ENCODE assay signal across 22 mouse cellular contexts in the genomic region with DNA sequence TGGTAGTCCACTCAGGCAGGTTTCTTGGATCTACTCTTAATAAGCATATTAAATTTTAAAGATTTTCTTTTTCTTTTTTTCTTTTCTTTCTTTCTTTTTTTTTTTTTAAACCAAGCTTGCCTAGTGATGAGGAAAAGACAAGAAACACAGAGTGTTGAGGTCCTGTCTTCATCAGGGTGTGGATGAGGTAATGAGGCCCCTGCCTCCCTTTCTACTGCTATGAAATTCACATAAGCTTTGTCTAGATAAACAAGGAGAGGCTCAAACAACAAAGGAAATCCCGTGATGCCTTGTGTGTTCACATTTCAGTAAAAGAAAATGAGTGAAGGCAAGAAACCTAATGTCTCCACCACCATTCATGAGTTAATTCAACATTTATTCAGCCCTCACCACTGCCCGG.
"Had no signal": no experiment of that assay in that cellular context is flagged by ENCODE, and none has a peak within 500 bp of the region (broad histone marks: within the 10 kb centered on the region; RNA-seq: fewer than 3 reads in every experiment).

No protein-coding gene starts in this region.

- H3K36me3 ChIP-seq: liver, embryonic 15.5 days; midbrain, embryonic 13.5 days; neural tube, embryonic 15.5 days; stomach, embryonic 15.5 days had no signal

- DNase-seq: liver, postnatal 0 days; lung, adult 2 months; lung, postnatal 14 days; lung, postnatal 36 days; retina, postnatal 1 day; right cerebral cortex, adult 18-20 months; right cerebral cortex, postnatal 25 days; right cerebral cortex, postnatal 4 days; spleen, adult 18-20 months; thymus, postnatal 4 days had no signal

- H3K4me3 ChIP-seq: liver, embryonic 15.5 days; lung, embryonic 15.5 days; midbrain, embryonic 13.5 days; myocyte; neural tube, embryonic 13.5 days; neural tube, embryonic 15.5 days; stomach, embryonic 15.5 days had no signal

- ATAC-seq: liver, postnatal 0 days; lung, postnatal 0 days; midbrain, embryonic 13.5 days; midbrain, embryonic 16.5 days had no signal

- H3K9ac ChIP-seq: liver, embryonic 15.5 days; liver, postnatal 0 days; lung, embryonic 15.5 days; midbrain, embryonic 13.5 days; neural tube, embryonic 13.5 days; neural tube, embryonic 15.5 days; stomach, embryonic 15.5 days had no signal

- H3K27ac ChIP-seq: liver, embryonic 15.5 days; lung, embryonic 15.5 days; macrophage; midbrain, embryonic 13.5 days; neural tube, embryonic 13.5 days; neural tube, embryonic 15.5 days; stomach, embryonic 15.5 days; stomach, postnatal 0 days had no signal

- H3K9me3 ChIP-seq: liver, embryonic 15.5 days; lung, embryonic 15.5 days; midbrain, embryonic 13.5 days; neural tube, embryonic 13.5 days; neural tube, embryonic 15.5 days; stomach, embryonic 15.5 days had no signal

- H3K27me3 ChIP-seq: liver, embryonic 15.5 days; lung, embryonic 15.5 days; midbrain, embryonic 13.5 days; neural tube, embryonic 13.5 days; neural tube, embryonic 15.5 days; stomach, embryonic 15.5 days had no signal

- H3K4me2 ChIP-seq: liver, embryonic 15.5 days; lung, embryonic 15.5 days; midbrain, embryonic 11.5 days; midbrain, embryonic 13.5 days; neural tube, embryonic 13.5 days; neural tube, embryonic 15.5 days; stomach, embryonic 15.5 days had no signal
